Mouse (Mus musculus) MEL (cell line): ENCODE results near the gene Tyrobp.
A peak's percentile ranks its signal among the peaks of the same experiment; 100 is the strongest.

Experiments
- CTCF ChIP-seq, 3 experiments: IDR thresholded peaks in 2 of 3; conservative IDR thresholded peaks in 1 of 3; 2 replicates each; pipeline ENCODE4 v1.5.1; 2011 to 2012; ENCODE audit warnings: low read length in 3 of 3, low read depth in 2 of 3, mild to moderate bottlenecking in 2 of 3, improper control_type of control experiment in 1 of 3, inconsistent platforms in 1 of 3, mixed read lengths in 1 of 3, moderate library complexity in 1 of 3; ENCODE audit not compliant: control insufficient read depth in 1 of 3, insufficient read depth in 1 of 3, poor library complexity in 1 of 3, severe bottlenecking in 1 of 3
- GABPA ChIP-seq: IDR thresholded peaks from 2 replicates; pipeline ENCODE4 v1.6.1; 2012; ENCODE audit warnings: low read depth, mild to moderate bottlenecking, inconsistent platforms, low read length, improper control_type of control experiment, moderate library complexity
- POLR2A ChIP-seq, 2 experiments: IDR thresholded peaks; 2 replicates each; pipeline ENCODE4 v1.6.1; 2011 to 2012; ENCODE audit warnings: low read length in 2 of 2, mild to moderate bottlenecking in 2 of 2, control low read depth in 1 of 2, improper control_type of control experiment in 1 of 2, low read depth in 1 of 2, moderate library complexity in 1 of 2; ENCODE audit not compliant: control insufficient read depth in 1 of 2, insufficient read depth in 1 of 2, poor library complexity in 1 of 2
- POLR2AphosphoS2 ChIP-seq: IDR thresholded peaks from 2 replicates; pipeline ENCODE4 v1.6.1; 2011; ENCODE audit warnings: low read length, improper control_type of control experiment
- RAD21 ChIP-seq: IDR thresholded peaks from 2 replicates; pipeline ENCODE4 v1.6.1; 2011; ENCODE audit warnings: mild to moderate bottlenecking, low read depth, low read length, improper control_type of control experiment

GRCm38 (mm10) chr7:30394871-30395270 lies 18.7 kb upstream of the Tyrobp start:
- TF ChIP-seq POLR2AphosphoS2 (no peak), CTCF (IDR thresholded peaks at IDR 0.05 in 2 of 3, conservative IDR thresholded peaks at IDR 0.05 in 1 of 3; ENCODE audit: control insufficient read depth in 1 of 3, insufficient read depth in 1 of 3, low read depth in 2 of 3, low read length in 3 of 3, poor library complexity in 1 of 3, severe bottlenecking in 1 of 3) (peak; percentile 49 to 62 (median 55)), GABPA (no peak), POLR2A (IDR thresholded peaks at IDR 0.05; ENCODE audit: control insufficient read depth in 1 of 2, insufficient read depth in 1 of 2, low read depth in 1 of 2, low read length in 2 of 2, poor library complexity in 1 of 2) (no peak), RAD21 (peak; percentile 67)
